Comparison of ENCODE assay signal across 8 mouse cellular contexts in genomic region chr14:31933841-31934271, GRCm38 (mm10).
DNase-seq lines count a peak whose midpoint lies in the region; ATAC-seq and TF ChIP-seq lines count a peak whose summit lies in the region.

No protein-coding gene starts in this region.

- intact Hi-C loops in left cerebral cortex, adult 2 months (cut with DNase I) = loop anchor here (2.0 to 5.0 kb wide), 2 partner anchors 19 to 77 kb away; no protein-coding TSS in a partner anchor

- peak overlapping the region; percentile 70 for H3K4me2 ChIP-seq in embryonic facial prominence, embryonic 14.5 days (ENCODE audit: low read depth, low read length)
- H3K4me2 ChIP-seq in stomach, embryonic 14.5 days (replicated peaks; ENCODE audit: low read depth, low read length) = peak overlapping the region; percentile 59

- peaks cover 18% of the 10 kb centered on the region; the same call in 1 of the 2 replicates for H3K4me1 ChIP-seq in embryonic facial prominence, embryonic 14.5 days (ENCODE audit: control insufficient read depth, insufficient read depth, low read length)
- H3K4me1 ChIP-seq in stomach, embryonic 14.5 days (ENCODE audit: control insufficient read depth, insufficient read depth, low read length) = peaks cover 13% of the 10 kb centered on the region; the same call in 1 of the 2 replicates

- peak; percentile 12 for DNase-seq in thymus, postnatal 0 days (ENCODE audit: low spot score)
- DNase-seq in thymus, adult 18-20 months = no peak
- peak; percentile 89 for DNase-seq in embryonic facial prominence, embryonic 14.5 days (ENCODE audit: low spot score)
- DNase-seq in heart, postnatal 4 days = peak; percentile 52
- DNase-seq in left cerebral cortex, adult 2 months (ENCODE audit: extremely low spot score in 1 of 2, low spot score in 2 of 2) = peak; percentile 53 to 54
- DNase-seq in mesoderm, embryonic 11.5 days (ENCODE audit: low read depth, low spot score) = peak; percentile 82

- no peaks in the 10 kb centered on the region for H3K36me3 ChIP-seq in embryonic facial prominence, embryonic 14.5 days (ENCODE audit: control insufficient read depth, insufficient read depth, low read length)
- H3K36me3 ChIP-seq in stomach, embryonic 14.5 days (ENCODE audit: control insufficient read depth, insufficient read depth, low read length) = no peaks in the 10 kb centered on the region

- H3K9me3 ChIP-seq in embryonic facial prominence, embryonic 14.5 days (ENCODE audit: control insufficient read depth, low read length) = 0 out of 2 replicates have a peak, but pooled peaks cover 6% of the 10 kb centered on the region
- peaks cover 3% of the 10 kb centered on the region; the same call in 1 of the 2 replicates for H3K9me3 ChIP-seq in stomach, embryonic 14.5 days (ENCODE audit: control insufficient read depth, low read depth, low read length)

- peak overlapping the region; percentile 70 for H3K9ac ChIP-seq in embryonic facial prominence, embryonic 14.5 days (ENCODE audit: low read depth, low read length)
- 0 out of 2 replicates have a peak overlapping the region, but pooled peaks have one; percentile 10 for H3K9ac ChIP-seq in stomach, embryonic 14.5 days (replicated peaks; ENCODE audit: low read depth, low read length)

- WGBS in embryonic facial prominence, embryonic 14.5 days = 2% methylated on average over 11 of the region's 13 CpGs
- 2% methylated on average over 13 of the region's 13 CpGs for WGBS in stomach, embryonic 14.5 days

- peak overlapping the region; percentile 41 for H3K4me3 ChIP-seq in embryonic facial prominence, embryonic 14.5 days (ENCODE audit: low read depth, low read length)
- peak overlapping the region; percentile 48 for H3K4me3 ChIP-seq in left cerebral cortex, adult 2 months
- peak overlapping the region; percentile 28 for H3K4me3 ChIP-seq in stomach, embryonic 14.5 days (ENCODE audit: low read depth, low read length)

- H3K27me3 ChIP-seq in embryonic facial prominence, embryonic 14.5 days (replicated peaks; ENCODE audit: control insufficient read depth, insufficient read depth, low read length) = no peaks in the 10 kb centered on the region
- no peaks in the 10 kb centered on the region for H3K27me3 ChIP-seq in stomach, embryonic 14.5 days (ENCODE audit: control insufficient read depth, insufficient read depth, low read length)

- H3K27ac ChIP-seq in embryonic facial prominence, embryonic 14.5 days (replicated peaks; ENCODE audit: low read depth, low read length) = peak overlapping the region; percentile 61
- H3K27ac ChIP-seq in left cerebral cortex, adult 2 months = peak overlapping the region; percentile 82
- H3K27ac ChIP-seq in stomach, embryonic 14.5 days (ENCODE audit: low read length) = peak overlapping the region; percentile 27; the same call in 1 of the 2 replicates

- peak; percentile 89 for ATAC-seq in embryonic facial prominence, embryonic 14.5 days (ENCODE audit: low read depth)
- peak; percentile 43; the same call in 1 of the 2 replicates for ATAC-seq in stomach, embryonic 14.5 days (ENCODE audit: insufficient number of reproducible peaks, insufficient read depth, low FRiP score, low read depth)
- ATAC-seq in megakaryocyte-erythroid progenitor cell, adult 5-6 weeks (replicated peaks; ENCODE audit: low FRiP score, low TSS enrichment, poor library complexity, severe bottlenecking) = no peak

- TF ChIP-seq CTCF in left cerebral cortex, adult 2 months (IDR thresholded peaks at IDR 0.05) = no peak

Comparison
In these comparisons a context has a peak if more than half of its experiments do, and no peak if none do; other contexts are left out.
1. DNase-seq: peak in thymus, postnatal 0 days (single experiment), embryonic facial prominence, embryonic 14.5 days (single experiment), heart, postnatal 4 days (single experiment), left cerebral cortex, adult 2 months (2 of 2) and mesoderm, embryonic 11.5 days (single experiment); none in thymus, adult 18-20 months (0 of 2).
2. H3K27ac ChIP-seq: peak in every context shown above with its lines; median percentile 82 in left cerebral cortex, adult 2 months; 61 in embryonic facial prominence, embryonic 14.5 days; 27 in stomach, embryonic 14.5 days.
3. Peak in every context shown above with its lines, with median percentiles within 50 percentile points of each other: H3K4me3 ChIP-seq.